Mouse (Mus musculus): Measurements from ENCODE around the gene B9d2. TPM values are rescaled to one million over a fixed set of nuclear protein-coding genes. Genes with fewer than 3 reads are reported as not detected.

Gene B9d2
- 41.1 and 42.8 TPM in 2 replicates for polyA plus RNA-seq (2015; fragmentation: Nextera tagmentation; extraction: Ambion mirVana)

- peak within 1 kb of the TSS; percentile 61 for H3K4me3 ChIP-seq
- peak; percentile 94 for ATAC-seq (ENCODE audit: low FRiP score, low read depth)
- H3K27ac ChIP-seq (replicated peaks), result peak within 1 kb of the TSS; percentile 95
- no peaks in the 10 kb centered on the region for H3K36me3 ChIP-seq
- peaks cover 12% of the 10 kb centered on the region for H3K27me3 ChIP-seq
- H3K4me1 ChIP-seq (replicated peaks), result peaks cover 22% of the 10 kb centered on the region
- peak within 1 kb of the TSS; percentile 56 for H3K4me2 ChIP-seq
- H3K9me3 ChIP-seq, result no peaks in the 10 kb centered on the region
- under 1% methylated on average over 46 of the region's 46 CpGs for WGBS
- peak within 1 kb of the TSS; percentile 60 for H3K9ac ChIP-seq
Observed at GRCm38 (mm10) chr7:25680514-25681258, at the start of gene B9d2. TSS of gene B9d2 (plus strand) at chr7:25680780.

DNA sequence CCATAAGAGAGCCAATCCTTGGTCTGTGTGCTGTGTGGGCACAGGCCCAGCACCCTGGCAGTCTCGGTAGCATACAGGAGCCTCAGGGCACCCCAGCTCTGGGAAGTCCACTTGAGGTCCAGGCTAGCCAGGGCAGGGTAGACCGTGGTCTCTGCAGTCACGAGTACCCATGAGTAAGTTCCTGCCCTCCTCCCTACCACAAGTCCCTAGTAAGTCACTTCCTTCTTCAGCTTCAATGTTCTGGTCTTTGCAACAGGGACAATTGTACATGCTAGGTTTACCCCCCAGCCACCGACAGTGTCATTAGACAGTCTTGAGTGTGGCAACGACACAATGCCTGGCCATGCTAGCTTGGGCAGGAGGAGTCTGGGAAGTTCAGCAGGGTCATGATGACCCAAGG, 47.9 kb upstream of the B9d2 start:
- WGBS, result 82% methylated on average over 5 of the region's 5 CpGs
- ATAC-seq (ENCODE audit: low FRiP score, low read depth), result no peak
- Histone ChIP-seq H3K27ac (replicated peaks) (no peak overlapping the region), H3K4me3 (no peak overlapping the region), H3K36me3 (peaks cover 36% of the 10 kb centered on the region), H3K9ac (no peak overlapping the region), H3K9me3 (no peaks in the 10 kb centered on the region), H3K4me1 (replicated peaks) (no peaks in the 10 kb centered on the region; the same call in 1 of the 2 replicates), H3K4me2 (no peak overlapping the region), H3K27me3 (peaks cover 12% of the 10 kb centered on the region)

DNA sequence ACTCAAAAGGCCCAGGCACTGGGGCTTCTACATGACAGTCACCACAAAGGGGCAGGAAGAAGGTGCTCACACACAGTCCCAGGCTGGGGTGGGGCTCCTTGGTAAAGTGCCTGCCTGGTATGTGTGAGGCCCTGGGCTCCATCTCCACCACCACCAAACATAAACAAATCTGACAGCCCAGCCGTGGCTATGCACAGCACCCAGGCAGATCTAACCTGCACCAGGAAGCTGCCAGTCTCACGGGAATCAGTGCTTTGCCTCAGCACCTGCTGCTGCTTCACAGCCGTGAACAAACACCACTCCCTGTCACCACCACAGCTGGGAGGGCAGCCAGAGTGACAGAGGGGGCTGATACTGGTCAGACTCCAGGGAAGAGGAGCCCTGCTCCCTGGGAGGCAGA, 44.2 kb upstream of the B9d2 start:
- Histone ChIP-seq H3K9ac (no peak overlapping the region), H3K4me1 (replicated peaks) (no peaks in the 10 kb centered on the region), H3K27ac (replicated peaks) (no peak overlapping the region), H3K27me3 (no peaks in the 10 kb centered on the region), H3K4me3 (no peak overlapping the region), H3K36me3 (peaks cover 28% of the 10 kb centered on the region), H3K4me2 (no peak overlapping the region), H3K9me3 (no peaks in the 10 kb centered on the region)
- no peak for ATAC-seq (ENCODE audit: low FRiP score, low read depth)
- 71% methylated on average over 3 of the region's 3 CpGs for WGBS

- WGBS, result 89% methylated on average over 5 of the region's 5 CpGs
- peaks cover 24% of the 10 kb centered on the region for H3K36me3 ChIP-seq
- no peak for ATAC-seq (ENCODE audit: low FRiP score, low read depth)
Observed at GRCm38 (mm10) chr7:25637099-25637498, 43.5 kb upstream of the B9d2 start.

DNA sequence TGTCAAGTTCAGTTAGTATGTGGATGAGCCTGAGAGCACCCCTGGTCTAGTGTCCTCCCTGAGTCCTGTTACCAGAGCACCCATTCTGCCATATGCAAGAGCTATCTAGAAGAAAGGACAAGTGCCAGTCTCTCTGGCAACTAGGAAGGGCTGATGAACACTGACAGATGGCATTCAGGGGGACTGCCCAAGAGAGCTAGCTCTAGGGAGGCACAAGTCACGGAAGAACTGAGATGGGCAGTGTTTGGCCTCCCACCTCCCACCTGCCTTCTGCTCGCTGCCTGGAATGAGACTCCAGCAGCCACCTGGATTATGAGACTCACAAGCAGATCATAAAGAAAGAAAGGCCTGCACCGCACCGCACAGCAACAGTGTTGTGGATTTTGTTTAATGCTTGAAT, 40.8 kb upstream of the B9d2 start:
- Histone ChIP-seq H3K4me1 (replicated peaks) (no peaks in the 10 kb centered on the region), H3K4me3 (no peak overlapping the region), H3K36me3 (peaks cover 14% of the 10 kb centered on the region; the same call in 1 of the 2 replicates), H3K27me3 (no peaks in the 10 kb centered on the region), H3K9me3 (no peaks in the 10 kb centered on the region), H3K27ac (replicated peaks) (no peak overlapping the region), H3K4me2 (no peak overlapping the region), H3K9ac (no peak overlapping the region)
- 87% methylated on average over 4 of the region's 4 CpGs for WGBS
- no peak for ATAC-seq (ENCODE audit: low FRiP score, low read depth)

More at GRCm38 (mm10) chr7:25637099-25637498, 43.5 kb upstream of the B9d2 start:
- Histone ChIP-seq H3K9me3 (no peaks in the 10 kb centered on the region), H3K27ac (replicated peaks) (no peak overlapping the region), H3K4me2 (no peak overlapping the region), H3K27me3 (no peaks in the 10 kb centered on the region), H3K9ac (no peak overlapping the region), H3K4me1 (replicated peaks) (no peaks in the 10 kb centered on the region), H3K4me3 (no peak overlapping the region)

- no peak for ATAC-seq (ENCODE audit: low FRiP score, low read depth)
- WGBS, result 86% methylated on average over 10 of the region's 10 CpGs
- H3K27me3 ChIP-seq, result no peaks in the 10 kb centered on the region
- H3K9me3 ChIP-seq, result no peaks in the 10 kb centered on the region
- 0 out of 2 replicates have a peak, but pooled peaks cover 3% of the 10 kb centered on the region for H3K36me3 ChIP-seq
- no peak overlapping the region for H3K9ac ChIP-seq
- H3K4me1 ChIP-seq (replicated peaks), result no peaks in the 10 kb centered on the region
- no peak overlapping the region for H3K27ac ChIP-seq (replicated peaks)
- H3K4me3 ChIP-seq, result no peak overlapping the region
- H3K4me2 ChIP-seq, result no peak overlapping the region
Observed at GRCm38 (mm10) chr7:25644136-25644535, 36.4 kb upstream of the B9d2 start.

DNA sequence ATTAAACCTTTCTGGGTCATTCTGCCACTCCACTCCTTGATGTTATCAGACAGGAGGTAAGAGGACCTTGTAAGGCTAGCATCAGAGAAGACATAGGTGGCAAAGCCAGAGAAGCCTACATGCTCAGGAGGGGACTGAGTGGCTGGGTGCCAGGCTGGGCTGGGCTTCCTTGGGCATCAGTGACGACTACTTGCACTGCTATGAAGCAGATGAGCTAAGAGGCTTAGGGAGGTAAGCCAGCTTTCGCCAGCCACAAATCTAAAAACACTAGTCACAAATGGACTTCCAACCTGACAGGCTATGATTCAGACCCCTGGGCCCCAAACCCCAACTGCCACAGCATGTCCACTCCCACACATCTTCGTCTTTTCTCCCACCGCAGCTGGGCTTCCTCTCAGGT, 35.9 kb upstream of the B9d2 start:
- ATAC-seq (ENCODE audit: low FRiP score, low read depth), result no peak
- Histone ChIP-seq H3K4me2 (no peak overlapping the region), H3K27ac (replicated peaks) (no peak overlapping the region), H3K4me3 (no peak overlapping the region), H3K27me3 (no peaks in the 10 kb centered on the region), H3K9ac (no peak overlapping the region), H3K4me1 (replicated peaks) (no peaks in the 10 kb centered on the region), H3K9me3 (no peaks in the 10 kb centered on the region), H3K36me3 (0 out of 2 replicates have a peak, but pooled peaks cover 3% of the 10 kb centered on the region)
- 80% methylated on average over 4 of the region's 4 CpGs for WGBS

DNA sequence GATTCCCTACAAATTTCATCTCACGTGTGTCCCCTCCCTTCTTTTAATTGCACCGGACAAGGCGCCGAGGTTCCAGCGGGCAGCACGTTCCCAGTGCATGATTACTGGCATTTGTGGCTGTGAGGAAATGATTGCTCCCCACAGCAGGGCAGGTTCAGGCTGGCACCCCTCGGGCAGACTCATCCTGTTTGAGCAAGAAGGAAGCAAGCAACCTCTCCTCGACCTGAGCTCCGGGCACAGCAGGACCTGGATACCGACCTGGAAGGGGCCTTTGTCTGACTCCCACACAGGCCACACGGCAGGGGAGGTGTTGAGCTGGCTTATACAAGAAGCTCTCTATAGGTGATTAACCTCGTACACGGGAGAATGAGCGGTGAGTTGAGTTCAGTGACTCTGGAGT, 35.5 kb upstream of the B9d2 start:
- no peaks in the 10 kb centered on the region for H3K4me1 ChIP-seq (replicated peaks)
- no peak overlapping the region for H3K27ac ChIP-seq (replicated peaks)
- H3K36me3 ChIP-seq, result 0 out of 2 replicates have a peak, but pooled peaks cover 3% of the 10 kb centered on the region
- H3K4me3 ChIP-seq, result no peak overlapping the region
- no peak overlapping the region for H3K9ac ChIP-seq
- H3K4me2 ChIP-seq, result no peak overlapping the region
- no peaks in the 10 kb centered on the region for H3K9me3 ChIP-seq
- whole genome bisulfite sequencing, result 63% methylated on average over 14 of the region's 14 CpGs
- H3K27me3 ChIP-seq, result no peaks in the 10 kb centered on the region
- no peak for ATAC-seq (ENCODE audit: low FRiP score, low read depth)

DNA sequence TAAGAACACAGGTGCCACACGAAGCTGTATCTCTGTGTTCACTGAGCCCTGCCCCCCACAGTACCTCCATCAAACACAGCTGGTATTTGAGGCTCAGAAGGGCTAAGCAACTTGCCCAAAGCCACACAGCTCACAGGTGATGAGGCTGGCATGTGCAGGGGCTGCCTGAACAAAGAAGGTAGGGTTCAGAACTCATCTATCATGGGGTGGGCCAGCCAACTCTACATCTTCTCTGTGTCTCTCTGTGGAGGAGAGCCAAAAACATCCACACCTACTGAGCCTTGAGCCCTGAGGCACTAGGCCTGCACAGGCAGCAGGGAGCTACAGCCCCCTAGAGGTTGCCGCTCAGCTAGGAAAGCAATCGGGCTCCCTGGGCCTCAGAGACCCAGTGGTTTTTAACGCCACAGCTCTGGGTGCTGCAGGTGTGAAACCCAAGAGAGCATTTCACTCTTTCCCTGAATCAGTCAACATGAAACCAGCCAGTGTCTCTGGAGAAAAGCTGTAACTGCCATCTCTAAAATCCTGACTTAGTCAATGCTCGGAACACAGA, 32.9 kb upstream of the B9d2 start:
- Histone ChIP-seq H3K36me3 (no peaks in the 10 kb centered on the region), H3K4me2 (no peak overlapping the region), H3K9me3 (no peaks in the 10 kb centered on the region), H3K4me1 (replicated peaks) (no peaks in the 10 kb centered on the region), H3K27me3 (no peaks in the 10 kb centered on the region), H3K27ac (replicated peaks) (no peak overlapping the region), H3K4me3 (no peak overlapping the region), H3K9ac (no peak overlapping the region)
- no peak for ATAC-seq (ENCODE audit: low FRiP score, low read depth)
- 55% methylated on average over 5 of the region's 5 CpGs for WGBS

GRCm38 (mm10) chr7:25649839-25650238, 30.7 kb upstream of the B9d2 start:
- no peak for ATAC-seq (ENCODE audit: low FRiP score, low read depth)
- Histone ChIP-seq H3K4me1 (replicated peaks) (no peaks in the 10 kb centered on the region), H3K4me3 (no peak overlapping the region), H3K9me3 (no peaks in the 10 kb centered on the region), H3K9ac (no peak overlapping the region), H3K36me3 (no peaks in the 10 kb centered on the region), H3K27ac (replicated peaks) (no peak overlapping the region), H3K27me3 (no peaks in the 10 kb centered on the region), H3K4me2 (no peak overlapping the region)
- 77% methylated on average over 5 of the region's 5 CpGs for WGBS

DNA sequence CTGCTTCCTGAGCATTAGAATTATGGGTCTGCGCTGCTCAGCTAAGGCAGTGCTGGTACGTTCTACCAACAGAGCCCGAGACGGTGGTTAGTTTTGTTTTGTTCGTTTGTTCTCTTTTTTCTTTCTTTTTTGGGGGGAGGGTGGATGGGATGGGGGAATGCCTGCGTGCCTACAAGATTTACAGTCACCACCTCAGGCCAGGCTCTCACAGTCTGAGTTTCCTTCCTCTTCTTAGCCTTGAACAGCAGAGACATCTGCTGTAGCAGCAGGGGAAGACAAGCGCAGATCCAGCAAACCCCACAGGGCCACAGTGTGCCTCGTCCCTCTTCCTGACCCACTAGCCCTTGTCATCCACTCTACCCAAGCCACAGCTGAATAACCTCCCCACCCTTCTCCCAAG, 29.3 kb upstream of the B9d2 start:
- no peak overlapping the region for H3K4me2 ChIP-seq
- 92% methylated on average over 8 of the region's 8 CpGs for WGBS
- no peak overlapping the region for H3K4me3 ChIP-seq
- no peak overlapping the region for H3K9ac ChIP-seq
- no peaks in the 10 kb centered on the region for H3K27me3 ChIP-seq
- ATAC-seq (ENCODE audit: low FRiP score, low read depth), result no peak
- no peaks in the 10 kb centered on the region for H3K36me3 ChIP-seq
- no peak overlapping the region for H3K27ac ChIP-seq (replicated peaks)
- H3K4me1 ChIP-seq (replicated peaks), result peaks cover 6% of the 10 kb centered on the region
- no peaks in the 10 kb centered on the region for H3K9me3 ChIP-seq

GRCm38 (mm10) chr7:25652244-25652759, 28.3 kb upstream of the B9d2 start:
- H3K27me3 ChIP-seq, result no peaks in the 10 kb centered on the region
- H3K9ac ChIP-seq, result no peak overlapping the region
- H3K27ac ChIP-seq (replicated peaks), result no peak overlapping the region
- ATAC-seq (ENCODE audit: low FRiP score, low read depth), result no peak
- H3K4me3 ChIP-seq, result no peak overlapping the region
- H3K4me2 ChIP-seq, result no peak overlapping the region
- H3K9me3 ChIP-seq, result no peaks in the 10 kb centered on the region
- 93% methylated on average over 12 of the region's 12 CpGs for WGBS
- no peaks in the 10 kb centered on the region for H3K36me3 ChIP-seq
- H3K4me1 ChIP-seq (replicated peaks), result peaks cover 14% of the 10 kb centered on the region
